19 mouse cellular contexts compared by ENCODE assay signal in genomic region chr16:78200044-78200830, GRCm38 (mm10).
DNase-seq lines count a peak whose midpoint lies in the region; ATAC-seq and TF ChIP-seq lines count a peak whose summit lies in the region.
"Had no signal": no experiment of that assay in that cellular context is flagged by ENCODE, and none has a peak within 500 bp of the region (broad histone marks: within the 10 kb centered on the region; RNA-seq: fewer than 3 reads in every experiment).

No protein-coding gene starts in this region.

- WGBS in limb, embryonic 10.5 days: 86% methylated on average over 12 of the region's 12 CpGs

- peak; percentile 11 for DNase-seq in 3T3-L1 (ENCODE audit: low read depth, low spot score)
- DNase-seq in CD4-positive, CD25-positive, alpha-beta regulatory T cell, adult 2 months (ENCODE audit: low read depth, low spot score): peak; percentile 56
- no peak for DNase-seq in gastrocnemius, postnatal 25 days
- no peak for DNase-seq in gastrocnemius, postnatal 36 days
- DNase-seq in frontal cortex, adult 2 months (ENCODE audit: extremely low spot score in 1 of 2, low spot score in 1 of 2): no peak
- no peak for DNase-seq in limb, embryonic 10.5 days (ENCODE audit: low spot score)
- DNase-seq: adrenal gland, postnatal 25 days; cerebellum, adult 9-10 months; embryo, embryonic 11 days; gastrocnemius, adult 2 months; kidney, adult 11 months; kidney, postnatal 25 days; lung, postnatal 36 days; thymus, postnatal 36 days had no signal

- TF ChIP-seq POLR2A in bone marrow macrophage, adult 2 months (IDR thresholded peaks at IDR 0.05; ENCODE audit: borderline replicate concordance, low read depth, low read length): no peak

- no peaks in the 10 kb centered on the region for H3K9me3 ChIP-seq in limb, embryonic 10.5 days (replicated peaks)
- H3K9me3 ChIP-seq: heart, embryonic 13.5 days had no signal

- no peaks in the 10 kb centered on the region for H3K36me3 ChIP-seq in limb, embryonic 10.5 days
- H3K36me3 ChIP-seq: heart, embryonic 13.5 days had no signal

- TF ChIP-seq CTCF in bone marrow macrophage, adult 2 months (IDR thresholded peaks at IDR 0.05; ENCODE audit: low read depth, low read length): no peak

- H3K27ac ChIP-seq in bone marrow macrophage, adult 2 months (ENCODE audit: insufficient read depth, low read depth, low read length): peak overlapping the region; percentile 22; the same call in 1 of the 2 replicates
- H3K27ac ChIP-seq in limb, embryonic 10.5 days: no peak overlapping the region
- H3K27ac ChIP-seq: gastrocnemius, adult 2 months; heart, embryonic 13.5 days; liver, embryonic 14.5 days had no signal

- intact Hi-C loops in gastrocnemius, postnatal 36 days (cut with DNase I): no loop called here

- H3K4me3 ChIP-seq in bone marrow macrophage, adult 2 months (ENCODE audit: insufficient read depth, low read length): no peak overlapping the region
- no peak overlapping the region for H3K4me3 ChIP-seq in limb, embryonic 10.5 days
- H3K4me3 ChIP-seq: gastrocnemius, adult 2 months; heart, embryonic 13.5 days had no signal

- peaks cover 14% of the 10 kb centered on the region for H3K4me1 ChIP-seq in bone marrow macrophage, adult 2 months (ENCODE audit: control insufficient read depth, insufficient read depth, low read length)
- H3K4me1 ChIP-seq in limb, embryonic 10.5 days: no peaks in the 10 kb centered on the region

- H3K27me3 ChIP-seq in limb, embryonic 10.5 days (ENCODE audit: low read depth, poor library complexity, severe bottlenecking): no peaks in the 10 kb centered on the region
- H3K27me3 ChIP-seq: heart, embryonic 13.5 days had no signal

- peak; percentile 13; the same call in 1 of the 2 replicates for ATAC-seq in megakaryocyte progenitor cell, adult 5-6 weeks (replicated peaks; ENCODE audit: poor library complexity)
- ATAC-seq: forebrain, embryonic 14.5 days had no signal

Comparison
In these comparisons a context has a peak if more than half of its experiments do, and no peak if none do; other contexts are left out.
1. DNase-seq: peak in 3T3-L1 (single experiment) and CD4-positive, CD25-positive, alpha-beta regulatory T cell, adult 2 months (single experiment); none in gastrocnemius, postnatal 25 days (single experiment), gastrocnemius, postnatal 36 days (0 of 2), frontal cortex, adult 2 months (0 of 2) and limb, embryonic 10.5 days (single experiment).